ENCODE assay signal across 20 mouse cellular contexts in genomic region chr15:25557566-25557965, GRCm38 (mm10).
"Had no signal": no experiment of that assay in that cellular context is flagged by ENCODE, and none has a peak within 500 bp of the region (broad histone marks: within the 10 kb centered on the region; RNA-seq: fewer than 3 reads in every experiment).

No protein-coding gene starts in this region.

- H3K9ac ChIP-seq: kidney, embryonic 15.5 days; liver, embryonic 13.5 days; neural tube, embryonic 12.5 days; neural tube, embryonic 15.5 days had no signal

- DNase-seq: kidney, adult 2 months; kidney, postnatal 10 days; kidney, postnatal 36 days; layer of hippocampus, postnatal 36 days; liver, embryonic 13.5 days; lung, adult 2 months; lung, postnatal 14 days; midbrain, embryonic 14.5 days; right cerebral cortex, adult 18-20 months; right cerebral cortex, postnatal 14 days; right cerebral cortex, postnatal 4 days; thymus, adult 2 months; thymus, postnatal 14 days; thymus, postnatal 4 days had no signal

- H3K9me3 ChIP-seq: kidney, embryonic 15.5 days; liver, embryonic 13.5 days; neural tube, embryonic 12.5 days; neural tube, embryonic 15.5 days had no signal

- H3K4me3 ChIP-seq: kidney, embryonic 15.5 days; left cerebral cortex, adult 2 months; liver, embryonic 13.5 days; neural tube, embryonic 12.5 days; neural tube, embryonic 15.5 days had no signal

- H3K27me3 ChIP-seq: kidney, embryonic 15.5 days; liver, embryonic 13.5 days; neural tube, embryonic 12.5 days; neural tube, embryonic 15.5 days had no signal

- H3K4me2 ChIP-seq: kidney, embryonic 15.5 days; liver, embryonic 13.5 days; midbrain, embryonic 11.5 days; neural tube, embryonic 12.5 days; neural tube, embryonic 15.5 days had no signal

- ATAC-seq: inflammation-experienced regulatory T-cells, adult 6 months had no signal

- H3K27ac ChIP-seq: kidney, embryonic 15.5 days; left cerebral cortex, adult 2 months; liver, embryonic 13.5 days; neural tube, embryonic 12.5 days; neural tube, embryonic 15.5 days had no signal

- H3K36me3 ChIP-seq: kidney, embryonic 15.5 days; liver, embryonic 13.5 days; neural tube, embryonic 12.5 days; neural tube, embryonic 15.5 days had no signal

- H3K4me1 ChIP-seq: kidney, embryonic 15.5 days; liver, embryonic 13.5 days; neural tube, embryonic 12.5 days; neural tube, embryonic 15.5 days had no signal
